Mouse (Mus musculus) hindbrain, postnatal 0 days (tissue): Measurements from ENCODE around the gene Mark2. TPM values are rescaled to one million over a fixed set of nuclear protein-coding genes. Genes with fewer than 3 reads are reported as not detected.

Experiments used
- ATAC-seq: fragments of 200-750 bp; cut with Nextera tagmentation; 2 replicates; pipeline ENCODE4 v1.8.0; 2017; ENCODE audit warnings: mild to moderate bottlenecking, moderate TSS enrichment, moderate library complexity
- DNase-seq: peaks from one replicate; pipeline ENCODE4 v3.0.0-alpha.2; 2015; ENCODE audit warnings: low spot score
- H3K27ac ChIP-seq: fragments of 300-500 bp; sonication (generic); 2 replicates; pipeline ENCODE4 v1.5.1; 2014; ENCODE audit warnings: mild to moderate bottlenecking
- H3K27me3 ChIP-seq: fragments of 300-500 bp; sonication (generic); 2 replicates; pipeline ENCODE4 v1.6.1; 2014; ENCODE audit warnings: low read length, mixed read lengths; ENCODE audit not compliant: insufficient read depth
- H3K36me3 ChIP-seq: fragments of 300-500 bp; sonication (generic); 2 replicates; pipeline ENCODE4 v1.6.1; 2014; ENCODE audit warnings: low read length, mixed read lengths; ENCODE audit not compliant: insufficient read depth
- H3K4me1 ChIP-seq: fragments of 300-500 bp; sonication (generic); 2 replicates; pipeline ENCODE4 v1.6.1; 2014; ENCODE audit warnings: antibody characterized with exemption, low read length, mixed read lengths; ENCODE audit not compliant: insufficient read depth
- H3K4me2 ChIP-seq: fragments of 300-500 bp; sonication (generic); 2 replicates; pipeline ENCODE4 v1.6.1; 2014; ENCODE audit warnings: low read depth, mild to moderate bottlenecking, low read length, moderate library complexity, mixed read lengths
- H3K4me3 ChIP-seq: fragments of 300-500 bp; sonication (generic); 2 replicates; pipeline ENCODE4 v1.5.1; 2014; ENCODE audit warnings: low read length
- H3K9ac ChIP-seq: fragments of 300-500 bp; sonication (generic); replicated peaks from 2 replicates; pipeline ENCODE4 v1.6.1; 2014; ENCODE audit warnings: mild to moderate bottlenecking, low read length, moderate library complexity, mixed read lengths
- H3K9me3 ChIP-seq: fragments of 300-500 bp; sonication (generic); 2 replicates; pipeline ENCODE4 v1.6.1; 2016; ENCODE audit warnings: low read length, mixed read lengths
- CTCF ChIP-seq: IDR thresholded peaks from 2 replicates; pipeline ENCODE4 v1.5.1; 2016; ENCODE audit warnings: antibody characterized with exemption, control low read depth, low read depth
- WGBS: fragments of 180-500 bp; shearing (Covaris S2); extraction: QIAGEN DNeasy Blood & Tissue Kit; methylation state at CpG from one replicate; pipeline ENCODE4 v1.1.7; 2014; 5-methylcytosine and 5-hydroxymethylcytosine counted together
- polyA plus RNA-seq: library from polyadenylated mRNA; unstranded; fragments of >200 nt; fragmentation: Nextera tagmentation; extraction: Ambion mirVana; gene quantifications from 2 replicates; pipeline ENCODE4 v1.2.1, GENCODE M21; 2015
- total RNA-seq: library from RNA; depleted of rRNA; stranded (reverse); fragments of >200 nt; gene quantifications from 2 replicates; pipeline ENCODE4 v1.2.3, GENCODE M21; 2014; rRNA removed

Mark2 gene
- 39.9 and 47.8 TPM in 2 replicates for total RNA-seq
- 31.4 and 36.2 TPM in 2 replicates for polyA plus RNA-seq

- Histone ChIP-seq H3K9ac (peak within 1 kb of the TSS; percentile 98), H3K9me3 (no peaks in the 10 kb centered on the region), H3K27me3 (no peaks in the 10 kb centered on the region), H3K27ac (peak within 1 kb of the TSS; percentile 86), H3K4me2 (peak within 1 kb of the TSS; percentile 97), H3K4me3 (peak within 1 kb of the TSS; percentile 96), H3K4me1 (peaks cover 22% of the 10 kb centered on the region), H3K36me3 (no peaks in the 10 kb centered on the region)
- WGBS: 2% methylated on average over 62 of the region's 63 CpGs
- TF ChIP-seq CTCF: no peak
- DNase-seq (peak; percentile 100), ATAC-seq (peak; percentile 95)
Measured at GRCm38 (mm10) chr19:7341512-7342397, at the start of gene Mark2. Gene Mark2 (minus strand): TSS chr19:7341860.

- no peaks in the 10 kb centered on the region for H3K36me3 ChIP-seq
- TF ChIP-seq CTCF: no peak
- H3K27ac ChIP-seq: no peak overlapping the region
- H3K9me3 ChIP-seq: no peaks in the 10 kb centered on the region
- H3K27me3 ChIP-seq: no peaks in the 10 kb centered on the region
- no peak overlapping the region for H3K4me3 ChIP-seq
- ATAC-seq: no peak
- DNase-seq: no peak
- H3K4me1 ChIP-seq: peaks cover 6% of the 10 kb centered on the region; the same call in 1 of the 2 replicates
- 80% methylated on average over 6 of the region's 6 CpGs for WGBS
- H3K4me2 ChIP-seq: no peak overlapping the region
- H3K9ac ChIP-seq: no peak overlapping the region
Measured at GRCm38 (mm10) chr19:7388488-7388887, 46.8 kb upstream of the Mark2 start.

DNA sequence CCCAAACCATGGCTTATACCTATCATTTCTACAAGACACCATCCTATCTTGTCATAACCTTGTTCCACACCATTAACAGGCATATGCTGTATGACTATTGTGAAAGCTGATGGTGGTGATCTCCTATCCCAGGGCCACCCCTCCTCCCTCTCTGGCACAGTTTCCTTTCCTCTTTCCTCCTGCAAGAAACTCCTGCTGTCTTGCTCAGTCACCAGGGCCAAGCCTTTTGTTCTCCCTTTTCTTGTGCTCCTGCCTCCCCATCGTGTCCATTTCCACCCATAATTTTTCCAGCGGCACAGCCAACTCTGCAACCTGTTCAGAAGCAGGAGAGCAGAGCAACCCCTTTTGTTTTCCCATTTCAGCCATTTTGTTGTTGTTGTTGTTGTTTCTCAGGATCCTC lies 44.4 kb upstream of the Mark2 start:
- 14% methylated on average over 2 of the region's 2 CpGs for whole genome bisulfite sequencing
- Histone ChIP-seq H3K27ac (no peak overlapping the region), H3K4me2 (no peak overlapping the region), H3K27me3 (no peaks in the 10 kb centered on the region), H3K4me3 (no peak overlapping the region), H3K4me1 (peaks cover 16% of the 10 kb centered on the region), H3K9me3 (no peaks in the 10 kb centered on the region), H3K9ac (no peak overlapping the region), H3K36me3 (no peaks in the 10 kb centered on the region)
- ATAC-seq: no peak
- no peak for DNase-seq
- no peak for TF ChIP-seq CTCF

GRCm38 (mm10) chr19:7382903-7383865 lies 41.5 kb upstream of the Mark2 start, which contains the start of gene Spindoc:
Gene Spindoc (minus strand): TSS chr19:7382994.
- no peaks in the 10 kb centered on the region for H3K36me3 ChIP-seq
- under 1% methylated on average over 50 of the region's 52 CpGs for WGBS
- no peak; the same call in 1 of the 2 replicates for TF ChIP-seq CTCF
- peaks cover 20% of the 10 kb centered on the region for H3K4me1 ChIP-seq
- no peaks in the 10 kb centered on the region for H3K9me3 ChIP-seq
- peak within 1 kb of the TSS; percentile 63 for H3K4me3 ChIP-seq
- no peaks in the 10 kb centered on the region for H3K27me3 ChIP-seq
- peak within 1 kb of the TSS; percentile 75 for H3K4me2 ChIP-seq
- peak; percentile 98 for ATAC-seq
- peak within 1 kb of the TSS; percentile 90 for H3K9ac ChIP-seq
- peak; percentile 98 for DNase-seq
- peak within 1 kb of the TSS; percentile 95 for H3K27ac ChIP-seq

DNA sequence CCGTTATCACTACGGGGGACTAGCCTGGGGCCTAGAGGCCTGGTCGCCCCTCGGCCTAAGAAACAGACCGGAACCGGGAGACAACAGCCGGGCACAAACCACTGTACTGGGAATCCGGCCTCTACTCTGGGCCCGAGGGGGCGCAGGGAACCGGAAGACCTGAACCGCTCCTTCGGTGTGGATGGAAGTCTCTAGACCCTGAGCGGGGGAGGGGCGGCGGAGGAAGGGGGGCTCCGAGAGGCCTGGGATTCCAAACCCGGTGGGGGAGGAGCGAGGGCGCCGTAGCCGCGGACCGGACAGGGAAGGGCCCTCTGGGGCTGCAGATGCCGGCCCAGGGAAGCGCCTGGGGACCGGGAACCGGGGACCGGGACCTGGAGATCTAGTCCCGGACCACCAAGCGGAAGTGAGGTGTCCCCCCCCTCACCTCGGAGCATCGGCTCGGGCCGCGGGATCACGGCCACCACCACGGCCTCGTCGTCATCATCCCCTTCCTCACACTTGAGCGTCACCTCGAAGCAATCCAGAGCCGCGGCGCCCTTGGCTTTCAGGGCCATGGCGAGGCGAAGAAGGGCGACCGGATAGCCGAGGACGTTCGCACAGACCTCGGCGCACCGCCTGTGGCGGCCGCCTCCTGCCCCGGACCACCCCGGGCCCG lies 40.7 kb upstream of the Mark2 start:
- Histone ChIP-seq H3K9ac (peak overlapping the region; percentile 90), H3K27ac (peak overlapping the region; percentile 95), H3K4me3 (peak overlapping the region; percentile 63), H3K9me3 (no peaks in the 10 kb centered on the region), H3K27me3 (no peaks in the 10 kb centered on the region), H3K4me1 (peaks cover 20% of the 10 kb centered on the region), H3K4me2 (peak overlapping the region; percentile 75), H3K36me3 (no peaks in the 10 kb centered on the region)
- ATAC-seq: peak; percentile 51
- WGBS: under 1% methylated on average over 53 of the region's 60 CpGs
- no peak; the same call in 1 of the 2 replicates for TF ChIP-seq CTCF
- DNase-seq: peak; percentile 77

DNA sequence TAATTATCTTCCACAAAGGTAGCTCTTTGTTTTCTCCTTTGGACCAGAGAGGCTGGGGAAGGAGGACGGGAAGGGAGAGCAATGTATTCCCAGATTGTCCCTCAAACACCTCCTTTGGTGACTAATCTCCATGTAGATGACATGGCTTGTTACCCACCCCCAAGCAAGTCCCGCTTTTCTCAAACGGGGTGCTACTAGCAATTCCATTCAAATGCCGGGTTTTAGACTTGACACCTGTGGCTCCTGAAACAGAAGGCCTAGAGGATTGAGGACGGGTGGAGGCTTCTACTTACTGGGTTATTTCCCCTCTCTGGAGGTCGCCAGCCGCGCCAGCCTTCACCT lies 40.2 kb upstream of the Mark2 start:
- Histone ChIP-seq H3K9ac (peak overlapping the region; percentile 90), H3K27me3 (no peaks in the 10 kb centered on the region), H3K36me3 (no peaks in the 10 kb centered on the region), H3K4me3 (peak overlapping the region; percentile 63), H3K4me2 (peak overlapping the region; percentile 75), H3K4me1 (peaks cover 20% of the 10 kb centered on the region), H3K27ac (peak overlapping the region; percentile 95), H3K9me3 (no peaks in the 10 kb centered on the region)
- TF ChIP-seq CTCF: no peak
- DNase-seq (no peak), ATAC-seq (no peak)
- WGBS: 2% methylated on average over 8 of the region's 8 CpGs
